Mouse (Mus musculus) ES-E14 (cell line): ENCODE data around the gene Foxs1. TPM values are rescaled to one million over a fixed set of nuclear protein-coding genes. Genes with fewer than 3 reads are reported as not detected.

Experiments used
- DNase-seq: peaks from one replicate; pipeline ENCODE4 v3.0.0-alpha.2; 2013; ENCODE audit warnings: low read depth, low spot score
- H3K27ac ChIP-seq: 2 replicates; pipeline ENCODE4 v1.5.1; 2012; ENCODE audit warnings: low read depth, mild to moderate bottlenecking, low read length, moderate library complexity, mixed read lengths; ENCODE audit not compliant: poor library complexity, insufficient read depth, severe bottlenecking
- H3K36me3 ChIP-seq: 2 replicates; pipeline ENCODE4 v1.6.1; 2012; ENCODE audit warnings: mild to moderate bottlenecking, low read length, moderate library complexity, mixed read lengths; ENCODE audit not compliant: control insufficient read depth, poor library complexity, insufficient read depth, severe bottlenecking
- H3K4me1 ChIP-seq, 2 experiments: fragments of 150-350 bp in 1 of 2; sonication (generic) in 1 of 2; 2 replicates each; pipeline ENCODE4 v1.6.1; 2012; ENCODE audit warnings: low read length in 2 of 2, mild to moderate bottlenecking in 1 of 2, mixed read lengths in 1 of 2; ENCODE audit not compliant: control insufficient read depth in 2 of 2, insufficient read depth in 2 of 2, poor library complexity in 1 of 2
- H3K4me3 ChIP-seq, 2 experiments: fragments of 150-350 bp in 1 of 2; sonication (generic) in 1 of 2; 2 replicates each; pipeline ENCODE4 v1.5.1; 2012; ENCODE audit warnings: low read length in 2 of 2, low read depth in 1 of 2, mild to moderate bottlenecking in 1 of 2, mixed read lengths in 1 of 2; ENCODE audit not compliant: insufficient read depth in 1 of 2, poor library complexity in 1 of 2, severe bottlenecking in 1 of 2
- H3K9ac ChIP-seq: 2 replicates; pipeline ENCODE4 v1.6.1; 2012; ENCODE audit warnings: low read depth, mild to moderate bottlenecking, low read length, mixed read lengths; ENCODE audit not compliant: poor library complexity, insufficient read depth, severe bottlenecking
- H3K9me3 ChIP-seq: fragments of 150-350 bp; sonication (generic); 2 replicates; pipeline ENCODE4 v1.6.1; 2012; ENCODE audit warnings: low read depth, mild to moderate bottlenecking, low read length; ENCODE audit not compliant: control insufficient read depth, insufficient read depth
- CHD2 ChIP-seq: IDR thresholded peaks from 2 replicates; pipeline ENCODE4 v1.6.1; 2014; ENCODE audit warnings: mild to moderate bottlenecking, low read depth, low read length, inconsistent platforms
- HCFC1 ChIP-seq: IDR thresholded peaks from 2 replicates; pipeline ENCODE4 v1.6.1; 2012; ENCODE audit warnings: low read length, inconsistent platforms, borderline replicate concordance; ENCODE audit not compliant: insufficient read depth
- MAFK ChIP-seq: IDR thresholded peaks from 2 replicates; pipeline ENCODE4 v1.6.1; 2014; ENCODE audit warnings: mild to moderate bottlenecking, low read depth, low read length, inconsistent platforms; ENCODE audit not compliant: insufficient read depth
- ZC3H11A ChIP-seq: IDR thresholded peaks from 2 replicates; pipeline ENCODE4 v1.6.1; 2012; ENCODE audit warnings: low read depth, mild to moderate bottlenecking, inconsistent platforms, low read length, borderline replicate concordance
- ZNF384 ChIP-seq: IDR thresholded peaks from 2 replicates; pipeline ENCODE4 v1.6.1; 2012; ENCODE audit warnings: low read depth, low read length, inconsistent platforms
- in situ Hi-C, 2 experiments: fragments of 600-800 bp; cut with MboI; formaldehyde crosslinking; loops; one replicate each; pipeline ENCODE4 v1.15.1; 2025; ENCODE audit warnings: low sequenced_read_pairs in 2 of 2, inconsistent platforms in 1 of 2; ENCODE audit not compliant: unreplicated experiment in 2 of 2
- total RNA-seq: library from RNA; depleted of rRNA; stranded (reverse); fragments of 300-350 nt; gene quantifications from 2 replicates; pipeline ENCODE4 v1.2.3, GENCODE M21; 2012; rRNA removed

The Foxs1 gene
- total RNA-seq, 1 experiment = 0.36 TPM

DNA sequence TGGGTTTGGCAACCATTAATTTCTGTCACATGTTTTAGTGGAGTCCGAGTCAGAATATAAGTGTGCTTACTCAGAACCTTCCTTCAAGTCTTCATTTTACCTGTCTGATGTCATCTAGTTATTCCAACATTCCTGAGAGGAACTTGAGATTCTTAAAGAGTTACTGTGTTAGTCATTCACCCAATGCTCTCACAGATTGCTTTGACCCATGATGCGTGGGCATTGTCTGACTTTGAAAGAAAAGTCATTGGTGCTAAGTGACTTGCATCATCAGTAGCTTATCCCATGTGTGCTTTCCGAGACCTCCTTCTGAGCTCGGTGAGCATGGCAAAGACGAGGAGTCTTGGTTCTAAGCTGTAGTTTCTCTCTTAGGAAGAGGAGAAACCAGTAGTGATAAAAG, 44.2 kb downstream of the Foxs1 start:
- in situ Hi-C loops = no loop called here
- DNase-seq = no peak
- TF ChIP-seq HCFC1 (no peak), CHD2 (no peak), ZC3H11A (no peak), MAFK (no peak), ZNF384 (no peak)

DNA sequence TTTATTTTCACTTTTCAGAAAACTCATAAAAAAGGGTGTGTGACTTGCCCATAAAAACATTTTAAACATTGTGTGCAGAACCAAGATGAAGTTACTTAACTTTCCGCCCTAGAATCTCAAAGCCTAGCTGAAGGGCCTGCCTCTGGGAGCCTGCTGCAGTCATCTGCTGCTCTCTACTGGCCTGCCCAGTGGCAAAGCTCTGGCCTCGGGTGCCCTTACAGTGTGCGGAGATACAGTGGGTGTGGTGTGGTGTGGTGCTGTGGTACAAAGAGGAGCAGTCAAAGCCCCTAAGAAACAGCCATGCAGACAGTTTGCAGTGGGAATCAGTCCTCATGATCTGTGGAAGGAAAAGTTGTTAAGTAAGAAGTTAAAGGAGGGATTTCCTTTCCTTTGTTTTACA, 45.8 kb downstream of the Foxs1 start:
- H3K36me3 ChIP-seq = peaks cover 38% of the 10 kb centered on the region
- TF ChIP-seq HCFC1 = no peak
- TF ChIP-seq MAFK = no peak
- no peak for TF ChIP-seq CHD2
- TF ChIP-seq ZC3H11A = no peak
- TF ChIP-seq ZNF384 = no peak
- H3K27ac ChIP-seq = no peak overlapping the region
- in situ Hi-C loops = no loop called here
- DNase-seq = no peak
- no peaks in the 10 kb centered on the region for H3K9me3 ChIP-seq
- H3K4me1 ChIP-seq = 0 out of 4 replicates have a peak, but pooled peaks cover 0 to 2% of the 10 kb centered on the region in 2 experiments
- H3K4me3 ChIP-seq = no peak overlapping the region
- H3K9ac ChIP-seq = no peak overlapping the region

More for the DNA sequence above, 44.2 kb downstream of the Foxs1 start:
- Histone ChIP-seq H3K27ac (no peak overlapping the region), H3K36me3 (peaks cover 51% of the 10 kb centered on the region), H3K9ac (no peak overlapping the region), H3K4me3 (no peak overlapping the region), H3K4me1 (no peaks in the 10 kb centered on the region), H3K9me3 (no peaks in the 10 kb centered on the region)

DNA sequence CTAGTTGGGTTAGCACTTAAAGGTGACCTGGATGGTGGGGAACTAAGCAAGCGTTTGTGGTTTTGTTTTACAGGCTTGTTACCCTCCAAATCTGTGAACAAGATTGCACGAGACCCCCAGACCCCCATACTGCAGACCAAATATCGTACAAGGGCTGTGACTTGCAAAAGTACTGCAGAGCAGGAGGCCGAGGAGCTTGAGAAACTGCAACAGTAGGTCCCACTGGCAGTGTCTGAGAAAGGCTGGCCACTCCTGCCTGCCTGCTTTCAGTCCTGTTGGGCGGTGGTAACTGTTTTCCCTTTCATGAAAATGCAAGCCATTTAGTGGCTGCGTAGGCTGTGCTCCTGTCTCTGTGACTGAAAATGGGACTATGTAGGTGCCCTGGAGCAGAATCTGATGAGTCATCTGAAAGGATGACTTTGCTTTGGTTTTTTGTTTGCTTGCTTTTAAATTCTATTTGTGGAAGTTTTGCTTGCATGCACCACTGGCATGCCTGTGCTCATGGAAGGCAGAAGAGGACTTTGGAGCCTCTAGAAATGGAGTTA, 48.8 kb downstream of the Foxs1 start:
- Histone ChIP-seq H3K4me1 (0 out of 4 replicates have a peak, but pooled peaks cover 0 to 2% of the 10 kb centered on the region in 2 experiments), H3K9me3 (no peaks in the 10 kb centered on the region), H3K4me3 (no peak overlapping the region), H3K27ac (no peak overlapping the region), H3K9ac (no peak overlapping the region), H3K36me3 (peaks cover 43% of the 10 kb centered on the region)
- in situ Hi-C loops = no loop called here
- TF ChIP-seq MAFK (no peak), ZC3H11A (no peak), HCFC1 (no peak), ZNF384 (no peak), CHD2 (no peak)
- no peak for DNase-seq

Other genes starting within 250 kb of the Foxs1 start
- 39.3 and 87.4 TPM in 2 replicates for gene Mcts2, start 246.2 kb downstream of the Foxs1 start, total RNA-seq
- 74.5 and 122 TPM in 2 replicates for gene Id1, start 197.0 kb downstream of the Foxs1 start, total RNA-seq
- 1.7 and 2.3 TPM in 2 replicates for gene Cox4i2, start 179.0 kb downstream of the Foxs1 start, total RNA-seq
- gene Bcl2l1, start 101.5 kb downstream of the Foxs1 start, total RNA-seq = 24.9 and 34.9 TPM in 2 replicates
- gene Tpx2, start 85.2 kb downstream of the Foxs1 start, total RNA-seq = 63.2 and 77.8 TPM in 2 replicates
- gene Mylk2, start 21.9 kb downstream of the Foxs1 start, total RNA-seq = 0.16 and 0.22 TPM in 2 replicates
- gene Dusp15, start 18.5 kb upstream of the Foxs1 start, total RNA-seq = 0.31 and 0.48 TPM in 2 replicates
- 1.2 and 2.1 TPM in 2 replicates for gene Ttll9, start 29.3 kb upstream of the Foxs1 start, total RNA-seq
- 52.2 and 53.3 TPM in 2 replicates for gene Pdrg1, start 82.2 kb upstream of the Foxs1 start, total RNA-seq
- gene Xkr7, start 98.6 kb upstream of the Foxs1 start, total RNA-seq = 0.36 and 1.9 TPM in 2 replicates
- gene Ccm2l, start 132.7 kb upstream of the Foxs1 start, total RNA-seq = 1.9 and 2.2 TPM in 2 replicates
- gene Hck, start 175.3 kb upstream of the Foxs1 start, total RNA-seq = 29.3 and 60.8 TPM in 2 replicates
- gene Tm9sf4, start 228.1 kb upstream of the Foxs1 start, total RNA-seq = 62.8 and 108 TPM in 2 replicates